Mouse (Mus musculus): ENCODE results near the gene Pxdn. TPM values are rescaled to one million over a fixed set of nuclear protein-coding genes. Genes with fewer than 3 reads are reported as not detected.

Gene Pxdn
- polyA plus RNA-seq, 1 experiment from 2014 or later: 14.6 TPM

DNA sequence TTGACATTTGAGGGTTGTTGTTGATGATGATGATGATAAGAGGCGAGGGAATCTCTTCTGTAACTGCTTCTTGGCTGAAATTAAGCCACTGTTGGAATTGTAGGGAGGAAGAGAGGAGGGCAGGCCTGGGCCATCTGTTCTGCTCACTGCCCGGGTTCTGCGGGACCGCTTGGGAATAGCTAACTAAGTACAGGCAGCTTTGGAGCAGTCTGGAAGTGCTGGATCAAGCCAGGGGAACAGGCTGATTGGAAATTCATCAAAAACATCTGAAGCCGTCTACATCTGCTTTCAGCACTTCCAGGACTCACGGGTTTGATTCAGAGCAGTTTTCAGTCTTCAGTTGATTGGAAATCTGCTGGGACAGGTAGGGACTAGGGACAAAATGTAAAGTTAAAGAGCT lies 120.6 kb downstream of the Pxdn start:
- no peaks in the 10 kb centered on the region for H3K9me3 ChIP-seq (replicated peaks)
- no peaks in the 10 kb centered on the region for H3K4me1 ChIP-seq
- H3K4me3 ChIP-seq: no peak overlapping the region
- H3K27ac ChIP-seq: no peak overlapping the region
- no peaks in the 10 kb centered on the region for H3K27me3 ChIP-seq (replicated peaks)
- 38% methylated on average over 6 of the region's 6 CpGs for WGBS (ENCODE audit: insufficient replicate concordance)
- no peak overlapping the region for H3K4me2 ChIP-seq
- H3K9ac ChIP-seq: no peak overlapping the region
- H3K36me3 ChIP-seq: no peaks in the 10 kb centered on the region
- no peak for ATAC-seq

DNA sequence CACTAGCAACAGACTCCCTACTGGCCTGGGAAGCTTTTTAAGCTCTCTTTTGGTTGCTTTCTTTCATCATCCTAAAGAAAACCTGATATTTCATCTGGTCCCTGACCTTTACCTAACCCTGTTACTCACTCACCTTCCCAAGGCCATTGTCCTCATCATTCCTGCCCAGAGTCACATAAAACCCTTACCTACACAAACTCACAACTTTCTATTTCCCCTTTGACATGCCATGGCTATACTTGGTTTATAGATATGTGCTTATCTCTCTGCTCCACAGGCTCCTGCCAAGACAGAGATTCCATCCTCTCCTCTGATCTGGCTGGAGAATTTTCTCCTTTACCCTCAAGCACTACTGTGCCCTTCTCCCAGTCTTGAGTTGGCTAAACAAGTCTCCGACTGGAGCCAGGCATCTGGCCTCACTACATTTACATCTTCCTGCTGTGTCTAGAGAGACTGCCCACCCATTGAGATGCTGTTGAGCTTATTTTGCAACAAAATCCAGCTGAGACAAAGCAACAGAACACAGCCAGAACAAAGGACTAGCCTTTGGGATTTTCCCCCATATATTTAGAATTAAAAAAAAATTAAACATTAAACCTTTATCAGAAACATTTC lies 124.2 kb downstream of the Pxdn start:
- Histone ChIP-seq H3K9me3 (replicated peaks) (no peaks in the 10 kb centered on the region), H3K4me1 (no peaks in the 10 kb centered on the region), H3K27ac (no peak overlapping the region), H3K4me3 (no peak overlapping the region), H3K27me3 (replicated peaks) (no peaks in the 10 kb centered on the region), H3K4me2 (no peak overlapping the region), H3K36me3 (no peaks in the 10 kb centered on the region), H3K9ac (no peak overlapping the region)
- no peak for ATAC-seq
- WGBS (ENCODE audit: insufficient replicate concordance): 14% methylated on average over 1 of the region's 1 CpGs

DNA sequence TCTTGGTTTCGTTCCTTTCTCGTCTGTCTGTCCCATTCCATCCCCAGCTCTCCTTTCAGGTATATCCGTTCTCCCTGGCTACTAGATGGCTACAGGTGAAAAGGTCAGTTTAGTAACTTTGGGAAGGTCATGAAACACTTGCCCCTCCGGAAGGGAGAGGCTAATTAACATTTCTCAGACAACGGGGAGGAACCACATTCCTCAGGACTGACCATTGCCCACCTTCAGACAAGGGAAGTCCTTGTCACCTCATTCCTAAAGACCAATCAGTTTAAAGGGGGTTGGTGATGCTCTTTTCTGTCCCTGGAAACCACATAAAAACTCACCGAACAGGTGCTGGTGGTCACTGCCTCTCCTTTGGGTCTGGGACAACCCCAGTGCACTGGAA lies 124.7 kb downstream of the Pxdn start:
- Histone ChIP-seq H3K27ac (no peak overlapping the region), H3K4me1 (no peaks in the 10 kb centered on the region), H3K9ac (no peak overlapping the region), H3K4me3 (no peak overlapping the region), H3K36me3 (no peaks in the 10 kb centered on the region), H3K4me2 (no peak overlapping the region), H3K9me3 (replicated peaks) (no peaks in the 10 kb centered on the region), H3K27me3 (replicated peaks) (no peaks in the 10 kb centered on the region)
- 40% methylated on average over 6 of the region's 6 CpGs for WGBS (ENCODE audit: insufficient replicate concordance)
- no peak for ATAC-seq

Other genes starting within 250 kb of the Pxdn start
- not detected in 2 replicates for gene Tpo, start 195.0 kb downstream of the Pxdn start, polyA plus RNA-seq (2016; fragmentation: Nextera tagmentation; extraction: Ambion mirVana)

All from liver, embryonic 12.5 days (tissue).